Mouse (Mus musculus) ES-E14 (cell line): ENCODE measurements at regions not wholly inside any gene's neighbourhood (a gene's known extent, or its start where the extent isn't known, plus 50 kb on each side); places are given as distances from the start of the nearest gene placed in this dataset.

Source experiments
- CHD2 ChIP-seq: IDR thresholded peaks from 2 replicates; pipeline ENCODE4 v1.6.1; 2014; ENCODE audit warnings: mild to moderate bottlenecking, low read depth, low read length, inconsistent platforms
- HCFC1 ChIP-seq: IDR thresholded peaks from 2 replicates; pipeline ENCODE4 v1.6.1; 2012; ENCODE audit warnings: low read length, inconsistent platforms, borderline replicate concordance; ENCODE audit not compliant: insufficient read depth
- MAFK ChIP-seq: IDR thresholded peaks from 2 replicates; pipeline ENCODE4 v1.6.1; 2014; ENCODE audit warnings: mild to moderate bottlenecking, low read depth, low read length, inconsistent platforms; ENCODE audit not compliant: insufficient read depth
- ZC3H11A ChIP-seq: IDR thresholded peaks from 2 replicates; pipeline ENCODE4 v1.6.1; 2012; ENCODE audit warnings: low read depth, mild to moderate bottlenecking, inconsistent platforms, low read length, borderline replicate concordance
- ZNF384 ChIP-seq: IDR thresholded peaks from 2 replicates; pipeline ENCODE4 v1.6.1; 2012; ENCODE audit warnings: low read depth, low read length, inconsistent platforms

- TF ChIP-seq MAFK = no peak
- no peak for TF ChIP-seq ZNF384
- no peak for TF ChIP-seq ZC3H11A
- TF ChIP-seq HCFC1 = no peak
- no peak for TF ChIP-seq CHD2
Measured at GRCm38 (mm10) chr2:61407881-61408280, 170.5 kb upstream of the Tank start.
